Mouse (Mus musculus): ENCODE results near the gene Tdp1. TPM values are rescaled to one million over a fixed set of nuclear protein-coding genes. Genes with fewer than 3 reads are reported as not detected.

The Tdp1 gene
- polyA plus RNA-seq, 1 experiment from 2014 or later: 82.9 TPM

DNA sequence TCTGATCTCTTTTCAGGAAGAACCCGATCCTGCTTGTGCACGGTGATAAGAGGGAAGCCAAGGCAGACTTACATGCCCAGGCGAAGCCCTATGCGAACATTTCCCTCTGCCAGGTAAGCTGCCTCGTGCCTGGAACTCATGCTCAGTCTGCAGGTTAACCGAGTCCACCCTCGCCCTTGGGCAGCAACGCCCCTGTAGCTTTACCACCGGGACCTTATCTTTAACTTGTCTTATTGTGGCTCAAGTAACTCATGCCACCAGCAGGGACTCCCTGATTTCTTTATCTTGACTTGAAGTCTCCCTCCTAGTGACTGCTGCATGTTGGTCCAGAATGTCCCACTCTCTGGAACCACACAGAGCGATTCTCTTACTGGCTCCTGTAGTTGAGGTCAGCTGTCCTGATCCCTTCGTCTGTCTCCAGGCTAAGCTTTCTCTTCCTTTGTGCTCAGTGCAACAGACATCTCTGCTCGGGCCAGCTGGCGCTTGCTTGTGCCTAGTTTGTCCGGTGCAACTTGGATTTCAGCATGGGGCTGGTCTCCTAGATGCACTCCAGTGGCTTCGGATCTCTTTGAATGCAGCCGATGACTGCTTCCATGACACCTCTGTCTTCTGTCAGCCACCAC, 14.0 kb downstream of the Tdp1 start:
- 87% methylated on average over 16 of the region's 16 CpGs for WGBS
- Histone ChIP-seq H3K27me3 (ENCODE audit: insufficient read depth, low read length) (no peaks in the 10 kb centered on the region), H3K4me3 (ENCODE audit: low read depth, low read length) (no peak overlapping the region), H3K9me3 (ENCODE audit: low read depth, low read length) (no peaks in the 10 kb centered on the region), H3K27ac (ENCODE audit: low read depth) (no peak overlapping the region), H3K36me3 (ENCODE audit: insufficient read depth) (peaks cover 74% of the 10 kb centered on the region), H3K4me1 (ENCODE audit: insufficient read depth) (no peaks in the 10 kb centered on the region), H3K4me2 (no peak overlapping the region), H3K9ac (no peak overlapping the region)
- TF ChIP-seq CTCF (IDR thresholded peaks at IDR 0.05; ENCODE audit: low read depth): no peak
- ATAC-seq (ENCODE audit: insufficient read depth) (no peak), DNase-seq (no peak)

GRCm38 (mm10) chr12:99899991-99900390, 15.7 kb downstream of the Tdp1 start:
- TF ChIP-seq CTCF (IDR thresholded peaks at IDR 0.05; ENCODE audit: low read depth): peak; percentile 38
- peak; percentile 28 for DNase-seq
- H3K4me2 ChIP-seq: no peak overlapping the region
- no peak overlapping the region for H3K4me3 ChIP-seq (ENCODE audit: low read depth, low read length)
- H3K4me1 ChIP-seq (ENCODE audit: insufficient read depth): no peaks in the 10 kb centered on the region
- H3K27ac ChIP-seq (ENCODE audit: low read depth): no peak overlapping the region
- H3K9me3 ChIP-seq (ENCODE audit: low read depth, low read length): no peaks in the 10 kb centered on the region
- 55% methylated on average over 1 of the region's 3 CpGs for WGBS
- ATAC-seq (ENCODE audit: insufficient read depth): no peak
- no peak overlapping the region for H3K9ac ChIP-seq
- H3K36me3 ChIP-seq (ENCODE audit: insufficient read depth): peaks cover 77% of the 10 kb centered on the region
- no peaks in the 10 kb centered on the region for H3K27me3 ChIP-seq (ENCODE audit: insufficient read depth, low read length)

DNA sequence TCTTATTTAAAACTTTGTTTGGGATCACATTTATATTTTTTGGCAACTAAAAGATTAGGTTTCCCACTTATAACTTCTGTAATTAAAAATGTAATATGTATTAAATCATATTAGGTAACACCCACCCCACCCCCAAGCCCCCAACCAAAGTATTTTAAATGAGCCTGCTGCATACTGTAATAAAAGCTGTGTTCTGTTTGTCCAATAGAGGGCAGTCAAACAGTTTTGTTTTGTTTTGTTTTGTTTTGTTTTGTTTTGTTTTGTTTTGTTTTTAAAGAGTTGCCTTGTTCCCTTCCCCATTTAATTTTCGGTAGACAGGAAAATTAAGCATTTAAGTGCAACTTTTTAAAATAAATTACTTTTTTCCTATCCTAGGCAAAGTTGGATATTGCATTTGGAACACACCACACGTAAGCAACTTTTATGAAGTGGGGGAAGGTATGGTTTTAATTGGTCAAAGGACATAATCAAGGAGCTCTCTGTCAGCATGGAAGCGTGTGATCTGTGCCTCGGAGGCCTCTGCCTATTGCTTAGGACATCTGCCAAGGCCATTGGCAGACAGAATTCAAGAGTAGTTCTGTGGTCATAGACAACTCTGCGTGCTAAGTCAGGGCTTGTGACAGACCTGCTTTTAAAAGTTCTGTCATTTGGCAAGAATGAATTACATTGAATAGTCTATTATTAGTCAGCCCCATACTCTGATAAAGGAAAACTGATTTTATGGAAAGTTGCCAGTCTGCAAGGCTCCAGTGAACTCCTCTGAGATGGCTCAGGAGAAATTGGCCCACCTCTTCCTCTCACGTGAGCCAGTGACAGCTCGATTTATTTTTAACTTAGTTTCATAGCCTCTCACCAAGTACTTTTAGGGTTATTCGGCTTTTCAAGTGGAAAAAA, 17.9 kb downstream of the Tdp1 start:
- DNase-seq (peak; percentile 15), ATAC-seq (ENCODE audit: insufficient read depth) (no peak)
- Histone ChIP-seq H3K4me2 (no peak overlapping the region), H3K27ac (ENCODE audit: low read depth) (no peak overlapping the region), H3K27me3 (ENCODE audit: insufficient read depth, low read length) (no peaks in the 10 kb centered on the region), H3K4me3 (ENCODE audit: low read depth, low read length) (no peak overlapping the region), H3K4me1 (ENCODE audit: insufficient read depth) (no peaks in the 10 kb centered on the region), H3K36me3 (ENCODE audit: insufficient read depth) (peaks cover 73% of the 10 kb centered on the region), H3K9ac (no peak overlapping the region), H3K9me3 (ENCODE audit: low read depth, low read length) (no peaks in the 10 kb centered on the region)
- 80% methylated on average over 8 of the region's 8 CpGs for WGBS
- TF ChIP-seq CTCF (IDR thresholded peaks at IDR 0.05; ENCODE audit: low read depth): peak; percentile 21; the same call in 1 of the 2 replicates

GRCm38 (mm10) chr12:99902867-99903370, 18.6 kb downstream of the Tdp1 start:
- Histone ChIP-seq H3K27me3 (ENCODE audit: insufficient read depth, low read length) (no peaks in the 10 kb centered on the region), H3K9me3 (ENCODE audit: low read depth, low read length) (no peaks in the 10 kb centered on the region), H3K4me3 (ENCODE audit: low read depth, low read length) (no peak overlapping the region), H3K4me2 (no peak overlapping the region), H3K4me1 (ENCODE audit: insufficient read depth) (no peaks in the 10 kb centered on the region), H3K36me3 (ENCODE audit: insufficient read depth) (peaks cover 77% of the 10 kb centered on the region), H3K27ac (ENCODE audit: low read depth) (peak overlapping the region; percentile 30; the same call in 1 of the 2 replicates), H3K9ac (no peak overlapping the region)
- DNase-seq (no peak), ATAC-seq (ENCODE audit: insufficient read depth) (no peak)
- no peak for TF ChIP-seq CTCF (IDR thresholded peaks at IDR 0.05; ENCODE audit: low read depth)
- 77% methylated on average over 4 of the region's 4 CpGs for WGBS

DNA sequence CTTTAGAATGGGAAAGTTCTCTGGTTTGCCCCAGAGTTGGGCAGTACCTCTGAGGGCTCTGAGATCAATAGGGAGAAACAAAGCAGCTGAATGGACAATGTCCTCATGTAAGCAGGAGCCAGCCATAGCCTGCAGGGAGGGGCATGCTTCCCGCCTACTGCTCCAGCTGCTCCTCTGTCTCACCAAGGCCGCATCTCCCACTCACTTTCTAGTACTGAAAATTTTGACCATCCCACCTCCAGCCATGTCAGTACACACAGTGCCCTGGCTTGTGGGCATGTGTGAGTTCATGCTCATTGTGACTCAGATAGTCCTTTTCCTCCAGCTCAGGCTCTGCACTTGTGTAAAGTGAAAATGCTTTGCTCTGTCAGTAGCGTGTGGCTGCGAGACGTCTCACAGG, 20.2 kb downstream of the Tdp1 start:
- Histone ChIP-seq H3K9ac (no peak overlapping the region), H3K36me3 (ENCODE audit: insufficient read depth) (peaks cover 73% of the 10 kb centered on the region)
- no peak for ATAC-seq (ENCODE audit: insufficient read depth)

DNA sequence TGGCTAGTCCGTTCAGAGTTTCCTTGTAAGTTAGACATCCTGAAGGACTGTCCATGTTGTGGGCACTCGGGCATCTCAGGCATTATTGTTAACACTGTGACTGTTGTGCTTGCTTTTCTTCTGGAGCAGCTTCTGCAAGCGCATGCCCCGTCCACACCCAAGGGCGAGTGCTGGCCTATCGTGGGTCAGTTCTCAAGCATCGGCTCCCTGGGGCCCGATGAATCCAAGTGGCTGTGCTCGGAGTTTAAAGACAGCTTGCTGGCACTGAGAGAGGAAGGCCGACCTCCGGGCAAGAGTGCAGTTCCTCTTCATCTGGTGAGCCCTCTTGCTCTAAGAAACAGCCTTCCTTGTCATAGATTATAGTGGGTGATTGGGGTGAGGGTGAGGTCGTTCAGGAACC, 27.1 kb downstream of the Tdp1 start:
- no peak for ATAC-seq (ENCODE audit: insufficient read depth)
- Histone ChIP-seq H3K27ac (ENCODE audit: low read depth) (no peak overlapping the region), H3K36me3 (ENCODE audit: insufficient read depth) (peaks cover 64% of the 10 kb centered on the region)

More for the DNA sequence above, 20.2 kb downstream of the Tdp1 start:
- no peak overlapping the region for H3K27ac ChIP-seq (ENCODE audit: low read depth)
- no peak overlapping the region for H3K4me2 ChIP-seq
- no peak for TF ChIP-seq CTCF (IDR thresholded peaks at IDR 0.05; ENCODE audit: low read depth)
- WGBS: 87% methylated on average over 5 of the region's 5 CpGs
- H3K4me1 ChIP-seq (ENCODE audit: insufficient read depth): no peaks in the 10 kb centered on the region
- no peaks in the 10 kb centered on the region for H3K9me3 ChIP-seq (ENCODE audit: low read depth, low read length)
- H3K27me3 ChIP-seq (ENCODE audit: insufficient read depth, low read length): no peaks in the 10 kb centered on the region
- no peak for DNase-seq
- H3K4me3 ChIP-seq (ENCODE audit: low read depth, low read length): no peak overlapping the region

More for the DNA sequence above, 27.1 kb downstream of the Tdp1 start:
- no peak for DNase-seq
- TF ChIP-seq CTCF (IDR thresholded peaks at IDR 0.05; ENCODE audit: low read depth): no peak
- WGBS: 84% methylated on average over 12 of the region's 12 CpGs
- H3K9ac ChIP-seq: no peak overlapping the region
- H3K4me2 ChIP-seq: no peak overlapping the region
- H3K4me1 ChIP-seq (ENCODE audit: insufficient read depth): no peaks in the 10 kb centered on the region
- H3K9me3 ChIP-seq (ENCODE audit: low read depth, low read length): no peaks in the 10 kb centered on the region
- no peak overlapping the region for H3K4me3 ChIP-seq (ENCODE audit: low read depth, low read length)
- no peaks in the 10 kb centered on the region for H3K27me3 ChIP-seq (ENCODE audit: insufficient read depth, low read length)
